Mouse (Mus musculus): ENCODE measurements around the gene Nppb. TPM values are rescaled to one million over a fixed set of nuclear protein-coding genes. Genes with fewer than 3 reads are reported as not detected.

Gene Nppb
- total and polyA plus RNA-seq, 3 experiments: not detected

DNA sequence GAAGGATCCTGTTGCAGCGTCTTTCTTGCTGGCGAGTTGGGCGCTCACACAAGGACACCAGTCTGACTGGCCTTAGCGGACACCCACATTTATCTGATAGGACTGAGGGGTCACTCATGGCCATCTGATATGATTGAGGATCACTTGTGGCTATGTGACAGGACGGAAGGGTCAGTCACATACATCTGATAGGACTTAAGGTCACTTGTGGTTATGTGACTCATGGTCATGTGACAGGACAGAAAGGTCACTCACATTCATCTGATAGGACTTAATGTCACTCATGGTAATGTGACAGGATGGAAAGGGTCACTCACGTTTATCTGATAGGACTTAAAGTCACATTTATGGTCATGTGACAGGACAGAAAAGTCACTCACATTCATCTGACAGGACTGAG lies 7.2 kb upstream of the Nppb start:
- TF ChIP-seq MXI1 (IDR thresholded peaks at IDR 0.05; ENCODE audit: low read depth, low read length): no peak
- no peak for TF ChIP-seq SIN3A (IDR thresholded peaks at IDR 0.05; ENCODE audit: low read length)
- no peak for TF ChIP-seq CTCF (IDR thresholded peaks at IDR 0.05 in 2 of 3, conservative IDR thresholded peaks at IDR 0.05 in 1 of 3; ENCODE audit: control insufficient read depth in 1 of 3, insufficient read depth in 1 of 3, low read depth in 2 of 3, low read length in 3 of 3, poor library complexity in 1 of 3, severe bottlenecking in 1 of 3)
- no peak for TF ChIP-seq NELFE (IDR thresholded peaks at IDR 0.05; ENCODE audit: low read depth, low read length)
- TF ChIP-seq KAT2A (conservative IDR thresholded peaks at IDR 0.05; ENCODE audit: low read depth, low read length): no peak
- TF ChIP-seq ETS1 (IDR thresholded peaks at IDR 0.05; ENCODE audit: low read depth, low read length): no peak
- no peak for TF ChIP-seq MEF2A (IDR thresholded peaks at IDR 0.05; ENCODE audit: extremely low read depth, insufficient replicate concordance, low read depth, low read length, poor library complexity, severe bottlenecking)
- TF ChIP-seq MYC (IDR thresholded peaks at IDR 0.05; ENCODE audit: low read depth, low read length): no peak
- no peak for TF ChIP-seq HCFC1 (IDR thresholded peaks at IDR 0.05; ENCODE audit: low read depth, low read length)
- no peak for TF ChIP-seq UBTF (IDR thresholded peaks at IDR 0.05; ENCODE audit: borderline replicate concordance, insufficient read depth, low read depth, low read length)
- no peak for TF ChIP-seq ZKSCAN1 (IDR thresholded peaks at IDR 0.05; ENCODE audit: low read depth, low read length)
- TF ChIP-seq CHD2 (IDR thresholded peaks at IDR 0.05; ENCODE audit: low read length): no peak
- no peak for TF ChIP-seq TAL1 (IDR thresholded peaks at IDR 0.05; ENCODE audit: low read length)
- TF ChIP-seq E2F4 (IDR thresholded peaks at IDR 0.05; ENCODE audit: borderline replicate concordance, low read depth, low read length): no peak
- TF ChIP-seq POLR2A (IDR thresholded peaks at IDR 0.05; ENCODE audit: control insufficient read depth in 1 of 2, insufficient read depth in 1 of 2, low read depth in 1 of 2, low read length in 2 of 2, poor library complexity in 1 of 2): no peak
- no peak for TF ChIP-seq ZNF384 (IDR thresholded peaks at IDR 0.05; ENCODE audit: low read depth, low read length)
- H3K4me1 ChIP-seq (ENCODE audit: control insufficient read depth in 1 of 2, insufficient read depth in 2 of 2, low read length in 2 of 2): peaks cover 0 to 4% of the 10 kb centered on the region in 2 experiments; a peak in 2 of 4 replicates
- H3K27ac ChIP-seq (ENCODE audit: control insufficient read depth, low read depth, low read length): no peak overlapping the region
- H3K9me3 ChIP-seq (replicated peaks; ENCODE audit: insufficient read depth, low read length): no peaks in the 10 kb centered on the region
- H3K9ac ChIP-seq (ENCODE audit: control insufficient read depth, low read depth, low read length, poor library complexity, severe bottlenecking): no peak overlapping the region
- H3K27me3 ChIP-seq (ENCODE audit: control insufficient read depth in 1 of 2, insufficient read depth in 2 of 2, low read length in 2 of 2): no peaks in the 10 kb centered on the region; a peak in 1 of 4 replicates
- peaks cover 0 to 4% of the 10 kb centered on the region in 2 experiments; a peak in 1 of 4 replicates for H3K36me3 ChIP-seq (ENCODE audit: control insufficient read depth in 1 of 2, insufficient read depth in 2 of 2, low read length in 2 of 2)
- no peaks in the 10 kb centered on the region for H3K79me2 ChIP-seq (ENCODE audit: control insufficient read depth, insufficient read depth, low read length, poor library complexity)
- H3K4me3 ChIP-seq (ENCODE audit: control insufficient read depth in 1 of 2, insufficient read depth in 1 of 2, low read depth in 2 of 2, low read length in 2 of 2): no peak overlapping the region
- DNase-seq (ENCODE audit: low read depth, low spot score): no peak

DNA sequence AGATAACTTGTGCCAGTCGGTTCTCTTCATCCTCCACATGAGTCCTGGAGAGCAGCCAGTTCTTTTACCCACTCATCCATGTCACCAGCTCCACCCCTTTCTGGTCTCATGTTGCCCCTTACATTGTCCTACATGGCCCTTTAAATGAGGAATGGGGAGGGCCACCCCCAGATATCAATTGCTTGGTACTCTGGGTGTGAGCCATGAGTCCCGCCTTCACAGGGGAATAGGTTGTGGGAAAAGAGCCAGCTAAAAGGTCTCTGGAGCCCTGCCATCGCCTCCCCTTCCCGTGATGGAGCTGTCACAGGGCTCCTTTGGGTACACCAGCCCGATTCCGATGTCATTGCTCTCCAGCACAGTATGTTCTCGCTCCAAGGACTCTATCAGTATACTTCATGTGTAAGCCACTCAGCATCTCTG lies 6.1 kb upstream of the Nppb start:
- Histone ChIP-seq H3K9me3 (replicated peaks; ENCODE audit: insufficient read depth, low read length) (no peaks in the 10 kb centered on the region), H3K79me2 (ENCODE audit: control insufficient read depth, insufficient read depth, low read length, poor library complexity) (no peaks in the 10 kb centered on the region), H3K36me3 (ENCODE audit: control insufficient read depth in 1 of 2, insufficient read depth in 2 of 2, low read length in 2 of 2) (peaks cover 0 to 4% of the 10 kb centered on the region in 2 experiments; a peak in 1 of 4 replicates), H3K27ac (ENCODE audit: control insufficient read depth, low read depth, low read length) (no peak overlapping the region), H3K4me3 (ENCODE audit: control insufficient read depth in 1 of 2, insufficient read depth in 1 of 2, low read depth in 2 of 2, low read length in 2 of 2) (no peak overlapping the region), H3K4me1 (ENCODE audit: control insufficient read depth in 1 of 2, insufficient read depth in 2 of 2, low read length in 2 of 2) (peaks cover 0 to 4% of the 10 kb centered on the region in 2 experiments; a peak in 2 of 4 replicates), H3K27me3 (ENCODE audit: control insufficient read depth in 1 of 2, insufficient read depth in 2 of 2, low read length in 2 of 2) (peaks cover 0 to 2% of the 10 kb centered on the region in 2 experiments; a peak in 1 of 4 replicates), H3K9ac (ENCODE audit: control insufficient read depth, low read depth, low read length, poor library complexity, severe bottlenecking) (no peak overlapping the region)
- TF ChIP-seq CHD2 (IDR thresholded peaks at IDR 0.05; ENCODE audit: low read length) (no peak), ZNF384 (IDR thresholded peaks at IDR 0.05; ENCODE audit: low read depth, low read length) (no peak), SMC3 (IDR thresholded peaks at IDR 0.05; ENCODE audit: low read depth, low read length) (no peak), HCFC1 (IDR thresholded peaks at IDR 0.05; ENCODE audit: low read depth, low read length) (no peak)
- no peak for DNase-seq (ENCODE audit: low read depth, low spot score)
